In genomic region chr8:47288131-47288865, GRCm38 (mm10) we compare ENCODE assay signal across 8 mouse cellular contexts.
A peak's percentile ranks its signal among the peaks of the same experiment; 100 is the strongest.
DNase-seq lines count a peak whose midpoint lies in the region; ATAC-seq lines count a peak whose summit lies in the region.

No protein-coding gene starts in this region.

- H3K9me3 ChIP-seq in liver, embryonic 12.5 days (replicated peaks): no peaks in the 10 kb centered on the region
- H3K9me3 ChIP-seq in neural tube, embryonic 12.5 days: no peaks in the 10 kb centered on the region

- H3K4me1 ChIP-seq in liver, embryonic 12.5 days: no peaks in the 10 kb centered on the region
- peaks cover 24% of the 10 kb centered on the region for H3K4me1 ChIP-seq in neural tube, embryonic 12.5 days

- peaks cover 61% of the 10 kb centered on the region for H3K27me3 ChIP-seq in liver, embryonic 12.5 days (replicated peaks)
- no peaks in the 10 kb centered on the region for H3K27me3 ChIP-seq in neural tube, embryonic 12.5 days (replicated peaks)

- peak overlapping the region; percentile 71 for H3K4me2 ChIP-seq in liver, embryonic 12.5 days
- H3K4me2 ChIP-seq in neural tube, embryonic 12.5 days (replicated peaks): peak overlapping the region; percentile 83

- H3K36me3 ChIP-seq in liver, embryonic 12.5 days: no peaks in the 10 kb centered on the region
- H3K36me3 ChIP-seq in neural tube, embryonic 12.5 days: no peaks in the 10 kb centered on the region

- peak; percentile 3 for DNase-seq in thymus, postnatal 25 days
- no peak for DNase-seq in thymus, adult 18-20 months
- DNase-seq in embryo, embryonic 11 days: peak; percentile 81
- DNase-seq in kidney, postnatal 14 days: peak; percentile 60
- no peak for DNase-seq in c-Kit-positive CD71-positive TER-119-positive erythroid progenitor cells, embryonic 14.5 days (ENCODE audit: low spot score)

- peak overlapping the region; percentile 59 for H3K9ac ChIP-seq in liver, embryonic 12.5 days
- peak overlapping the region; percentile 99 for H3K9ac ChIP-seq in neural tube, embryonic 12.5 days

- H3K4me3 ChIP-seq in liver, embryonic 12.5 days: peak overlapping the region; percentile 52
- peak overlapping the region; percentile 96 for H3K4me3 ChIP-seq in neural tube, embryonic 12.5 days

- peak; percentile 70 for ATAC-seq in granulocyte monocyte progenitor cell, adult 5-6 weeks (replicated peaks; ENCODE audit: poor library complexity, severe bottlenecking)
- no peak for ATAC-seq in liver, embryonic 12.5 days
- peak; percentile 55 for ATAC-seq in neural tube, embryonic 12.5 days (ENCODE audit: low FRiP score, low read depth)

- 1% methylated on average over 73 of the region's 78 CpGs for WGBS in liver, embryonic 12.5 days (ENCODE audit: insufficient replicate concordance)
- under 1% methylated on average over 78 of the region's 78 CpGs for WGBS in neural tube, embryonic 12.5 days

- no peak overlapping the region for H3K27ac ChIP-seq in liver, embryonic 12.5 days
- H3K27ac ChIP-seq in neural tube, embryonic 12.5 days: peak overlapping the region; percentile 95

Comparison
In these comparisons a context has a peak if more than half of its experiments do, and no peak if none do; other contexts are left out.
1. DNase-seq: peak in thymus, postnatal 25 days (single experiment), embryo, embryonic 11 days (single experiment) and kidney, postnatal 14 days (single experiment); none in thymus, adult 18-20 months (0 of 2) and c-Kit-positive CD71-positive TER-119-positive erythroid progenitor cells, embryonic 14.5 days (single experiment).